ENCODE assay signal across 8 mouse cellular contexts in the genomic region with DNA sequence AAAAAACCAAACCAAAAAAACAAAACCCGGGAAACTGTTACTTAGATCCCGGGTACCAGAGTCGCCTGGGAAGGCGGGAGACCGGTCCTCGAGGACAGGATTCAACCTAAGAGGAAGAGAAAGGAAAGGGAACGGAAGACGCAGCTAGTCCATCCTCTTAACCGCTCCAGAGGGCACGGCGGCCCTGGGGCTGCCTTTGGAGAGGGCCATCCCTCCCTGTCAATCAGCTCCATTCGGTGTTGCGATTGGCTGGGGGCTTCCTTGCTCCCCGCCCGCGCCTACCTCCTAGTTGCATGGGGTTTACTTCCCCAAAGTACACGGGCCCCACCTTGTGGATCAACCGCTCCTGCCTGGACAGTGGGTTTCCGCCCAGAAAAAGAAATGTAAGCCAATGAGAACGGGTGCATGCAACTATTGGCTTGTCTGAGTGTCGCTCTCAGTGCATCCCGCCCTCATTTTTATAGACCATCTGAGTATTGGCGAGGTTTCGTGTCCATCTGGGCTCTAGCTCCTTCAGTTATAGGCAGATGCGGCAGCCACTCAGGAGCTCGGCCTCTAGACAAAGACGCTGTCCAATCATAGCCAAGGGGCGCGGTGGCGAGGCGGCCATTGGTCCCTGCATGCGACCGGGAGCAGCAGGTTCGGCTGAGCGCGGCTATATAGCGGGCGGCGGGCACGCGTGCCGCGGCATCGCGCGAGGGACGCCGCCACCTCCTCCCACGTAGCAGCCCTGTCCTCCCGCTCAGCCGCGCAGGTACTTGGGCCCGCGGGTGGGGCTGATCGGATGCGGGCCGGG. TPM values are rescaled to one million over a fixed set of nuclear protein-coding genes. Genes with fewer than 3 reads are reported as not detected.
A peak's percentile ranks its signal among the peaks of the same experiment; 100 is the strongest.
DNase-seq lines count a peak whose midpoint lies in the region; ATAC-seq and TF ChIP-seq lines count a peak whose summit lies in the region.

Gene G3bp1 (plus strand): TSS at position 638 of the 796 bp plus-strand sequence.

- H3K27ac ChIP-seq in embryonic facial prominence, embryonic 14.5 days (replicated peaks; ENCODE audit: low read depth, low read length): peak within 1 kb of the TSS; percentile 92
- H3K27ac ChIP-seq in heart, adult 2 months: peak within 1 kb of the TSS; percentile 99
- peak within 1 kb of the TSS; percentile 86 for H3K27ac ChIP-seq in limb, embryonic 13.5 days
- H3K27ac ChIP-seq in midbrain, embryonic 16.5 days (ENCODE audit: low read length): peak within 1 kb of the TSS; percentile 92

- H3K4me3 ChIP-seq in embryonic facial prominence, embryonic 14.5 days (ENCODE audit: low read depth, low read length): peak within 1 kb of the TSS; percentile 99
- peak within 1 kb of the TSS; percentile 91 for H3K4me3 ChIP-seq in heart, adult 2 months
- H3K4me3 ChIP-seq in limb, embryonic 13.5 days: peak within 1 kb of the TSS; percentile 88
- peak within 1 kb of the TSS; percentile 80 for H3K4me3 ChIP-seq in midbrain, embryonic 16.5 days (ENCODE audit: low read depth, low read length)

- peak; percentile 97 for TF ChIP-seq POLR2A in heart, adult 2 months (IDR thresholded peaks at IDR 0.05; ENCODE audit: insufficient read depth, low read depth, low read length)

- no peaks in the 10 kb centered on the region for H3K9me3 ChIP-seq in embryonic facial prominence, embryonic 14.5 days (ENCODE audit: control insufficient read depth, low read length)
- no peaks in the 10 kb centered on the region for H3K9me3 ChIP-seq in limb, embryonic 13.5 days
- no peaks in the 10 kb centered on the region for H3K9me3 ChIP-seq in midbrain, embryonic 16.5 days (replicated peaks; ENCODE audit: control insufficient read depth, low read length, poor library complexity, severe bottlenecking)

- H3K27me3 ChIP-seq in embryonic facial prominence, embryonic 14.5 days (replicated peaks; ENCODE audit: control insufficient read depth, insufficient read depth, low read length): no peaks in the 10 kb centered on the region
- no peaks in the 10 kb centered on the region for H3K27me3 ChIP-seq in heart, adult 2 months (ENCODE audit: control insufficient read depth, insufficient read depth, low read length)
- no peaks in the 10 kb centered on the region for H3K27me3 ChIP-seq in limb, embryonic 13.5 days
- H3K27me3 ChIP-seq in midbrain, embryonic 16.5 days (ENCODE audit: control insufficient read depth, insufficient read depth, low read depth, low read length): no peaks in the 10 kb centered on the region

- intact Hi-C loops in heart, adult 2 months (cut with DNase I): no loop called here

- peak; percentile 97 for ATAC-seq in embryonic facial prominence, embryonic 14.5 days (ENCODE audit: low read depth)
- peak; percentile 98 for ATAC-seq in limb, embryonic 13.5 days (ENCODE audit: low FRiP score, low read depth)
- ATAC-seq in midbrain, embryonic 16.5 days: peak; percentile 98

- peak within 1 kb of the TSS; percentile 98 for H3K9ac ChIP-seq in embryonic facial prominence, embryonic 14.5 days (ENCODE audit: low read depth, low read length)
- H3K9ac ChIP-seq in heart, adult 2 months (ENCODE audit: low read depth, low read length): peak within 1 kb of the TSS; percentile 89
- H3K9ac ChIP-seq in limb, embryonic 13.5 days: peak within 1 kb of the TSS; percentile 98
- H3K9ac ChIP-seq in midbrain, embryonic 16.5 days (ENCODE audit: low read depth, low read length): peak within 1 kb of the TSS; percentile 77

- peak; percentile 76 for TF ChIP-seq EP300 in heart, adult 2 months (IDR thresholded peaks at IDR 0.05; ENCODE audit: insufficient read depth, low read depth, low read length)

- peaks cover 14% of the 10 kb centered on the region for H3K4me1 ChIP-seq in embryonic facial prominence, embryonic 14.5 days (ENCODE audit: control insufficient read depth, insufficient read depth, low read length)
- peaks cover 12% of the 10 kb centered on the region for H3K4me1 ChIP-seq in heart, adult 2 months (ENCODE audit: control insufficient read depth, insufficient read depth, low read length)
- H3K4me1 ChIP-seq in limb, embryonic 13.5 days: peaks cover 22% of the 10 kb centered on the region
- H3K4me1 ChIP-seq in midbrain, embryonic 16.5 days (ENCODE audit: control insufficient read depth, insufficient read depth, low read length): peaks cover 22% of the 10 kb centered on the region

- peak; percentile 100 for DNase-seq in 3T3-L1 (ENCODE audit: low read depth, low spot score)
- peak; percentile 96 for DNase-seq in adrenal gland, postnatal 4 days (ENCODE audit: low spot score in 2 of 2)
- DNase-seq in embryonic facial prominence, embryonic 14.5 days (ENCODE audit: low spot score): peak; percentile 100
- DNase-seq in heart, adult 2 months: peak; percentile 98 to 100
- DNase-seq in kidney, adult 8-10 months: peak; percentile 100
- peak; percentile 96 to 98 for DNase-seq in spleen, postnatal 10 days (ENCODE audit: low spot score in 2 of 2)

- WGBS in embryonic facial prominence, embryonic 14.5 days: 0% methylated on average over 45 of the region's 57 CpGs
- WGBS in heart, adult 2 months: under 1% methylated on average over 57 of the region's 57 CpGs
- under 1% methylated on average over 57 of the region's 57 CpGs for WGBS in limb, embryonic 13.5 days
- WGBS in midbrain, embryonic 16.5 days: under 1% methylated on average over 51 of the region's 57 CpGs

- TF ChIP-seq CTCF in heart, adult 2 months (IDR thresholded peaks at IDR 0.05): peak; percentile 65

- H3K36me3 ChIP-seq in embryonic facial prominence, embryonic 14.5 days (ENCODE audit: control insufficient read depth, insufficient read depth, low read length): peaks cover 21% of the 10 kb centered on the region
- peaks cover 16% of the 10 kb centered on the region for H3K36me3 ChIP-seq in heart, adult 2 months (ENCODE audit: control insufficient read depth, insufficient read depth, low read length)
- H3K36me3 ChIP-seq in limb, embryonic 13.5 days: peaks cover 31% of the 10 kb centered on the region
- no peaks in the 10 kb centered on the region for H3K36me3 ChIP-seq in midbrain, embryonic 16.5 days (ENCODE audit: control insufficient read depth, insufficient read depth, low read length)

- peak within 1 kb of the TSS; percentile 78 for H3K4me2 ChIP-seq in embryonic facial prominence, embryonic 14.5 days (ENCODE audit: low read depth, low read length)
- H3K4me2 ChIP-seq in limb, embryonic 13.5 days (replicated peaks): peak within 1 kb of the TSS; percentile 83
- H3K4me2 ChIP-seq in midbrain, embryonic 16.5 days (ENCODE audit: low read length): peak within 1 kb of the TSS; percentile 90

- H3K79me2 ChIP-seq in heart, adult 2 months (replicated peaks; ENCODE audit: control insufficient read depth, insufficient read depth, low read length): peaks cover 8% of the 10 kb centered on the region

RNA-seq across cellular contexts. Expression of gene G3bp1, which starts in this region (rescaled TPM):
- 10 to 100 TPM; 70.0 to 73.9 TPM for total RNA-seq in adrenal gland, postnatal 4 days (2021)
- polyA plus RNA-seq in embryonic facial prominence, embryonic 14.5 days (2014; fragmentation: Nextera tagmentation; extraction: Ambion mirVana): 147 and 171 TPM in 2 replicates
- 10 to 100 TPM; 40.0 to 41.3 TPM for total RNA-seq in heart, adult 2 months (2021)
- polyA plus RNA-seq in heart, adult 2 months (2012; rRNA removed): 22.0 and 31.6 TPM in 2 replicates
- polyA plus RNA-seq in limb, embryonic 13.5 days (2015; fragmentation: Nextera tagmentation; extraction: Ambion mirVana): 209 and 211 TPM in 2 replicates
- polyA plus RNA-seq in midbrain, embryonic 16.5 days (2015; fragmentation: Nextera tagmentation; extraction: Ambion mirVana): 92.4 and 103 TPM in 2 replicates

Comparison
In these comparisons a context has a peak if more than half of its experiments do, and no peak if none do; other contexts are left out.
1. Peak in every context shown above with its lines: DNase-seq, ATAC-seq, H3K4me3 ChIP-seq and H3K27ac ChIP-seq.